Mouse (Mus musculus): ENCODE results near the gene Aldh4a1. TPM values are rescaled to one million over a fixed set of nuclear protein-coding genes. Genes with fewer than 3 reads are reported as not detected.

Gene Aldh4a1
- polyA plus RNA-seq (2021; fragmentation: Nextera tagmentation) = 14.1 and 15.3 TPM in 2 replicates
- long read RNA-seq, experiment 1, transcript Aldh4a1-201 (15 exons, 3,382 nt) = major isoform, 71 of 91 reads
- long read RNA-seq, experiment 1, partial matches to known transcripts = 12 of 91 reads
- long read RNA-seq, experiment 1, other reads (novel, unspliced or antisense) = 8 of 91 reads
- long read RNA-seq, experiment 2, transcript Aldh4a1-201 (15 exons, 3,382 nt) = major isoform, 6 of 18 reads
- long read RNA-seq, experiment 2, partial matches to known transcripts = 12 of 18 reads
- long read RNA-seq, experiment 2, other reads (novel, unspliced or antisense) = 0 of 18 reads

DNA sequence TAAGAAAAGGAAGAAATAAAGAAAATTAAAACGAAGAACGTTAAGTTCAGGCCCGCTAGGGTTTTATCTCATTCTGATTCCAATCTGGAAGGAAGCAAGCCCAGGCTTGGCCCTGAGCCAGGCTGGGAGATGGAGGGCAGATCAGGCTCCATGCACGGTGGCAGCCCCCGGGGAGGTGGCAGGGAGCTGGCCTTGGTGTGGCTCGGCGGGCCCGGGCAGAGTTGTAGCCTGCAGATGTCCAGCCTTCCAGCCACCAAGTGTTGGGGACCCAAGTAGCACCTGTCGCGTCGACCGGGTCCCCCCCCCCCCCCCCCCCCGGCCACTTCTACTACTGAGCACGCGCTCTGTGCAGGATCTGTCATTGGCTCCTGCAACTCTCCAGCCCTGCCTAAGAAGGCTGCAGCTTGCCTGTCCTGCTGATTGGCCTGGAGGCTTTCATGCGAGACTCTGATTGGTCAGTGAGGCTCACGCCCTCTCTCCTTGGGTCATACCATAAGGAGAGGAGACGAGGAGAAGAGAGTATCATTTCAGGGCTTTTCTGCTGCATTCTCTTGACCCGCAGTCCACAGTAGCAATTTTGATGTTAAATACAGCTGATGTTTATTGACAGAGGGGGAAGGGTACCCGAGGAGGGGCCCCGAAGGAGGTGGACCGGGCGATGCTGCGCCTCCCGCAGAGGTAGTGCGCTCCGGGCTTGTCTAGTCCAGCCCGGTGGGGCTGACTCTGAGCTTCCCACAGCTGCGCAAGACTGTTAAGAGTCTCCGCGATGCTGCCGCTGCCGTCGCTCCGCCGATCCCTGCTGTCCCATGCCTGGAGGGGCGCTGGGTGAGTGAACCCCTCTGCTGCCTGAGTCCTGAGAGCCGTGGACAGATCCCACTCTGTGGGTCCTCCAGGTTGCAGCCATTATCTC is at the start of gene Aldh4a1:
TSS of gene Aldh4a1 (plus strand) at position 494 of the 910 bp plus-strand sequence.

DNA sequence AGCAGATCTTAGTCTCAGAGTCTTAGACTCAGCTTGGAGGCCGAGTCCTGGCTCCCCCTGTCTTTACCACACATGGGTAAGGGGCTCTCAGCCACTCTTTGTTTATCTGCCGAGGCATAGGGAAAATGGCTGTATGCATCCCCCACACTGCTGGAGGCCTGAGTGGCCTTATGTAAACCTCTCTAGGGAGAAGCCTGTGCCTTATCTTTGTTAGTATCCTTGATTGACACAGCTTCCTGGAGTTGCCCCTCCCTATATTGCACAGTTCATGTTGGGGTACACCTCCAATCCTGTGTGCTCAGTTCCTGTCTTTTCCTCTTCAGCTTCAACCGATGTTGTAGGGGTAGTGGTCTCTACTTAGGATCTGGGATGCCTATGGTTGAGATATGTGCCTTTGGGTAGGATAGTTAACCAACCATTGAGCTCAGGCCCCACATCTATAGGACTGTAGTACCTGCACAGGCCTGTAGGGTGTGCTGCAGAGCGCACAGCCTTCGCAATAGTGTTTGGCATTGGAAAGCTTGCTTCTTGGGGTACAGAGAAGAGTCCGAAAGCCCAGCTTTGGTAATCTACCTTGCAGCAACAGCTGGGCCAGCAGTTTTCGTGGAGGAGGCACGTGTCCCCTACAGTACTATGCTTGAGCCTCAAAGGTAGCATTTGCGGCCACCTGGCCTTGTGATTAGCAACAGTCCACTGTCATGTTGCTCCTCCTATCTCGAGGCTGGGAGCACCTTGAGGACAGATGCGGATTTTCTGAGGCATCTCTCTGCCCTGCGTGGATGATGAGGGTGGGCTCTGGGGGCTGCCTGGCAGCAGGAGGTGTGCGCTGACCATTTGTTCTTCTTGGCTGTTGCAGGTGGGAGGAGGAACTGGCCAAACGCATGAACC is 20.1 kb upstream of the Aldh4a1 start, which contains the start of gene Gm21969:
TSS of gene Gm21969 (plus strand) at position 830 of the 888 bp plus-strand sequence.

DNA sequence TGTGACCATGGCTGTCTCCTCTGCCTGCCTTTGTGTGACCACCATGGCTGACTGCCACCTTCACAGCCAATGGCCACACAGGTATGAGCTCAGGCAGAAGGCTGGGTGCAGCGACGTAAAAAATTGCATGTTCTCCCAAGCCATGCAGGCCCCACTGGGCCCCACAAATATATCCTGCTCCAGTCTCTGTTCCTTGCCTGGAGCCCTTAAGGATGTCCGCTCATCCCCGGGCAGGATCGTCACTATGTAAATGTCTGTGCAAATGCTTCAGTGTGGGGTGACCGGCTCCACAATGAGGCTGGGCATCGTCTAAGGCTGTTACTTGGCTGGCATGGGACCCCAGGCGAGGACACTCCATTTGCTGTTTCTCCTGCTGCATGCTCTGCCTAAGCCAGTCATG is 30.6 kb downstream of the Aldh4a1 start, which contains the start of gene Tas1r2:
TSS of gene Tas1r2 (plus strand) at position 301 of the 400 bp plus-strand sequence.

Other genes with a start within 250 kb of the Aldh4a1 start
- 0.99 and 1.4 TPM in 2 replicates for gene Iffo2, start 92.3 kb upstream of the Aldh4a1 start, polyA plus RNA-seq (2021; fragmentation: Nextera tagmentation)
- not detected in 2 replicates for gene Gm21969, start 19.7 kb upstream of the Aldh4a1 start, polyA plus RNA-seq (2021; fragmentation: Nextera tagmentation)
- not detected in 2 replicates for gene Tas1r2, start 30.7 kb downstream of the Aldh4a1 start, polyA plus RNA-seq (2021; fragmentation: Nextera tagmentation)
- gene Pax7, start 210.7 kb downstream of the Aldh4a1 start, polyA plus RNA-seq (2021; fragmentation: Nextera tagmentation) = not detected in 2 replicates